Mouse (Mus musculus): Measurements from ENCODE around the gene Ropn1.

DNA sequence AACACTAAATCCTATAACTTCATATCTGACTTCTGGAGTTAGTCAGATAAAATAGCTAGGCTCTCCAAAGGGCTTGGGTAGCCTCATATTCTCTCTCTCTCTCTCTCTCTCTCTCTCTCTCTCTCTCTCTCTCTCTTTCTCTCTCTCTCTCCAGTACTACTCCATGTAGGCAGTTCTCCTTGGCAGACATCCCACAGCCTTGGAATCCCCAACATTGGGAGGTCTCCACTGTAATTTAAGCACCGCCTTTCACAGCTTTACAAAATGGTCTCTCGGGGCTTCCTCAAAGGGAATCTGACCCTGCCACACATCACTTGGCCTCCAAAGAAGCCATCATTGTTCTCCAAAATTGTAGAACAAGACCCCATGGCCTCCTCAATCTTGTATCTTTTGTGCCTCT lies 22.1 kb upstream of the Ropn1 start:
- TF ChIP-seq EP300 (IDR thresholded peaks at IDR 0.05; ENCODE audit: low read depth) (no peak), CTCF (IDR thresholded peaks at IDR 0.05; ENCODE audit: low read depth) (no peak)

Measured in liver, postnatal 0 days (tissue).